Mouse (Mus musculus) limb, embryonic 10.5 days (tissue): ENCODE measurements around the gene Gosr2. TPM values are rescaled to one million over a fixed set of nuclear protein-coding genes. Genes with fewer than 3 reads are reported as not detected.

Experiments
- DNase-seq: peaks from one replicate; pipeline ENCODE4 v3.0.0-alpha.2; 2017; ENCODE audit warnings: low spot score
- H3K27ac ChIP-seq: fragments of 300-500 bp; sonication (generic); 2 replicates; pipeline ENCODE4 v1.5.1; 2016; ENCODE audit warnings: mild to moderate bottlenecking
- H3K27me3 ChIP-seq: fragments of 300-500 bp; sonication (generic); 2 replicates; pipeline ENCODE4 v1.6.1; 2016; ENCODE audit warnings: low read depth, mild to moderate bottlenecking; ENCODE audit not compliant: poor library complexity, severe bottlenecking
- H3K36me3 ChIP-seq: fragments of 300-500 bp; sonication (generic); 2 replicates; pipeline ENCODE4 v1.6.1; 2016; ENCODE audit warnings: mild to moderate bottlenecking, moderate library complexity
- H3K4me1 ChIP-seq: fragments of 300-500 bp; sonication (generic); 2 replicates; pipeline ENCODE4 v1.6.1; 2016
- H3K4me3 ChIP-seq: fragments of 300-500 bp; sonication (generic); 2 replicates; pipeline ENCODE4 v1.5.1; 2016; ENCODE audit warnings: mild to moderate bottlenecking, moderate library complexity
- H3K9me3 ChIP-seq: fragments of 300-500 bp; sonication (generic); replicated peaks from 2 replicates; pipeline ENCODE4 v1.6.1; 2016; ENCODE audit warnings: mild to moderate bottlenecking
- WGBS: fragments of 180-500 bp; shearing (Covaris S2); methylation state at CpG from one replicate; pipeline ENCODE4 v1.1.7; 2016; 5-methylcytosine and 5-hydroxymethylcytosine counted together
- polyA plus RNA-seq: library from polyadenylated mRNA; unstranded; fragments of >200 nt; fragmentation: Nextera tagmentation; extraction: Ambion mirVana; gene quantifications from 2 replicates; pipeline ENCODE4 v1.2.1, GENCODE M21; 2016

The Gosr2 gene
- polyA plus RNA-seq, result 94.5 and 108 TPM in 2 replicates

GRCm38 (mm10) chr11:103697565-103698176 is at the start of gene Gosr2:
Gene Gosr2 (minus strand): TSS chr11:103697898.
- whole genome bisulfite sequencing, result under 1% methylated on average over 57 of the region's 57 CpGs
- Histone ChIP-seq H3K4me3 (peak within 1 kb of the TSS; percentile 91), H3K36me3 (peaks cover 5% of the 10 kb centered on the region; the same call in 1 of the 2 replicates), H3K27me3 (no peaks in the 10 kb centered on the region), H3K27ac (peak within 1 kb of the TSS; percentile 99), H3K9me3 (no peaks in the 10 kb centered on the region), H3K4me1 (peaks cover 5% of the 10 kb centered on the region; the same call in 1 of the 2 replicates)
- DNase-seq, result peak; percentile 96

DNA sequence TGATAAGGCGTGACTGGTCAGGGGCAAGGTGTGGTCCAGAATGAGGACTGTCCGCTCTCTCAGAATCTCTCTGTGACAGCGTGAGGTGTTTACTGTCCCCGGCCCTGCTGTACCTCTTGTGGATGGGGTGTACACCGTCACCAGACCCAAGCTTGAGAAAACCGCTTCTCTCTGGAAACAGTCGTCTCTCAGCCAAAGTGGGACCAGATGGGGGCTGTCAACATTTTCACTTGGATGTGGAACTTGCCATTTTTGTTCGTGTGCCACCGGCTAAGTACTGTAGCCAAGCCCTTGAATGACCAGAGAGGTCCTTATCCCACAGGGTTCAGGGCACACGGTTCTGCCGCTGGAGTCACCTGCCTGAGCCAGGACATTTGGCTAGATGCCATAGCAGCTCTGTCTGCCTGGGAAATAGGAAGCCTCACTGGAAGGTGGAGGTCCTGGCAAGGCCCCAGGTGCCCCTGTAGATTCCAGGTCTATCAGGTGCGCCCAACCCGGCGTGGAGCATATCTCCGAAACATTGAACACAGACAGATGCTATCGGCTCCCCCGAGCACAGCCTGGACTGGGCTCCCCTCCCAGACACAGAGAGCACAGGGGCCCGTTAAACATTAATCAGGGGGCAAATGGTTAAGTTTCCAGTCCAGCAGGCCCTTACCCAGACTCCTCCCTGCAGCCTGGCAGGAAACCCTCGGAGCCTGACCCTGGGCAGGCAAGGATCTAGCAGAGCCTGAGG is 37.5 kb upstream of the Gosr2 start:
- Histone ChIP-seq H3K4me1 (peaks cover 12% of the 10 kb centered on the region), H3K27me3 (peaks cover 49% of the 10 kb centered on the region; the same call in 1 of the 2 replicates), H3K9me3 (no peaks in the 10 kb centered on the region), H3K27ac (peak overlapping the region; percentile 46; the same call in 1 of the 2 replicates), H3K36me3 (no peaks in the 10 kb centered on the region), H3K4me3 (no peak overlapping the region)
- DNase-seq, result no peak
- whole genome bisulfite sequencing, result 83% methylated on average over 19 of the region's 19 CpGs

DNA sequence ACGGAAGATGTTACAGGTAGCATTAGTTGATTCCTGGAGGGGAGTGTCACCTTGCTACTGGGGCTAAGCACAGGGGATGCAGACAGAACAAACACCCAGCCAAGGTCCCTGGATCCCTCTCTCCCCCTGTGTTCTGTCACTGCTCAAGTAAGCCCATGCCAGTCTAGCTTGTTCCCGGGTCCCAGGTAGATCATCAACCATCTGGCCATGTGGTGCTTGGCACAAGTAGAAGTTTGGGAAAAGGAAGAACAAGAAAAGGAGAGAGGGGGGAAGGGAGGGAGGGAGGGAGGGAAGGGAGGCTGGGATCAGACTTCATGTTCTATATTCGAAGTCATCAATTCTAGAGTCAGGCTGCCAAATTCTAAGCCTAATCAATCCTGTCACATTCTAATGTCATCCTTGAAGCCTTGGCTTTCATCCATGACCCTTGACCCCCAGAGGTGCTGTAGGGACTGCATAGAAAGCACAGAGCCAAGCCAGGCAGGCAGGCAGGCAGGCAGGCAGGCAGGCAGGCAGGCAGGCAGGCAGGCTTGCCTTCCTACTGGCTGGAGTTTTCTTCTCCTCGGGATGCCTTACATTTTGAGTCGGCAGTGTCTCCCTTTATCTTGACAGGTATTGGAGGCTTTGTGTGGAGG is 36.8 kb upstream of the Gosr2 start:
- peaks cover 51% of the 10 kb centered on the region; the same call in 1 of the 2 replicates for H3K27me3 ChIP-seq
- H3K4me1 ChIP-seq, result peaks cover 12% of the 10 kb centered on the region
- no peak overlapping the region for H3K27ac ChIP-seq

GRCm38 (mm10) chr11:103733961-103734360 is 36.3 kb upstream of the Gosr2 start:
- DNase-seq, result no peak
- no peak overlapping the region for H3K4me3 ChIP-seq
- WGBS, result 90% methylated on average over 2 of the region's 2 CpGs
- H3K36me3 ChIP-seq, result no peaks in the 10 kb centered on the region
- H3K27me3 ChIP-seq, result peaks cover 51% of the 10 kb centered on the region; the same call in 1 of the 2 replicates
- H3K4me1 ChIP-seq, result peaks cover 18% of the 10 kb centered on the region
- H3K27ac ChIP-seq, result no peak overlapping the region
- H3K9me3 ChIP-seq, result no peaks in the 10 kb centered on the region

More for the DNA sequence above, 36.8 kb upstream of the Gosr2 start:
- WGBS, result 64% methylated on average over 5 of the region's 5 CpGs
- Histone ChIP-seq H3K36me3 (no peaks in the 10 kb centered on the region), H3K4me3 (no peak overlapping the region), H3K9me3 (no peaks in the 10 kb centered on the region)
- no peak for DNase-seq

GRCm38 (mm10) chr11:103733069-103733468 is 35.4 kb upstream of the Gosr2 start:
- Histone ChIP-seq H3K4me1 (peaks cover 19% of the 10 kb centered on the region), H3K36me3 (no peaks in the 10 kb centered on the region), H3K27me3 (peaks cover 47% of the 10 kb centered on the region; the same call in 1 of the 2 replicates), H3K27ac (no peak overlapping the region), H3K9me3 (no peaks in the 10 kb centered on the region), H3K4me3 (no peak overlapping the region)
- WGBS, result 73% methylated on average over 4 of the region's 4 CpGs
- no peak for DNase-seq

- Histone ChIP-seq H3K9me3 (no peaks in the 10 kb centered on the region), H3K4me3 (no peak overlapping the region), H3K36me3 (no peaks in the 10 kb centered on the region), H3K27ac (no peak overlapping the region), H3K4me1 (peaks cover 19% of the 10 kb centered on the region), H3K27me3 (peaks cover 42% of the 10 kb centered on the region; the same call in 1 of the 2 replicates)
- no peak for DNase-seq
- 84% methylated on average over 7 of the region's 7 CpGs for WGBS
These were observed 34.6 kb upstream of the Gosr2 start for GRCm38 (mm10) chr11:103732306-103732705.

- 93% methylated on average over 9 of the region's 9 CpGs for WGBS
- Histone ChIP-seq H3K9me3 (no peaks in the 10 kb centered on the region), H3K27ac (no peak overlapping the region), H3K36me3 (no peaks in the 10 kb centered on the region), H3K4me1 (peaks cover 19% of the 10 kb centered on the region), H3K27me3 (peaks cover 42% of the 10 kb centered on the region; the same call in 1 of the 2 replicates), H3K4me3 (no peak overlapping the region)
- DNase-seq, result no peak
These were observed 33.9 kb upstream of the Gosr2 start for GRCm38 (mm10) chr11:103731594-103731993.

DNA sequence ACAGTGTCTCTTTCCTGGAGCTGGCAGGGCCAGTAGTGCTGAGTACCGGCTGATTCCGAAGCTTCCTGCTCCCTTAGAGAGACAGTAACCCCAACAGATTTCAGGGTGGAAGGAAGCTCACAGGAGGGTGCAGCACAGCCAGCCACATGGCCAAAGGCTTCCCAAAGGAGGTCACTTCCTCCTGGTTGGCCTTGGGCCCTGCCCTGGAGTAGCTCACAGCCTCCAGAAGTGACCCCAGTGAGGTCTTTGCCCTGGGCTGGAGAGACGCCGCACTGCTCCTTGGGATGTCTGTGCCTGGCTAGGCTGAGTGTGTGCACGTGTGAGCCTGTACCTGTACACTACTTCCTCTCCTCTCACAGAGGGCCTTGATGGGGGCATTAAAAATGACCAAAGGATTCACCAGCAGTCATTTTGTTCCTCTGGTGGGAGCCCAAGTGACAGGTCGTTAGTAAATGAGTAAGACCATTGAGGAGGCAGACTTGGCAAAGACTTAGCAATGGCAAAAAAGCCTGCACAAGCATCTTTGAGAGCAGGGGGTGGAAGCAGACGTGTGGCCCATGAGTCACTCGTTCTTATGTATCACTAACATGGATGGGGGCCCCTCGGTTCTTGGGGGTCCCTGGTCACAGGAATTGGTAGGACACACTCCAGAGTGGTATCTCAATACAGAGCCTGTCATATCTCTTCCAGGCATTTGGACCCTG is 31.7 kb upstream of the Gosr2 start:
- no peak overlapping the region for H3K27ac ChIP-seq
- 79% methylated on average over 9 of the region's 9 CpGs for WGBS

DNA sequence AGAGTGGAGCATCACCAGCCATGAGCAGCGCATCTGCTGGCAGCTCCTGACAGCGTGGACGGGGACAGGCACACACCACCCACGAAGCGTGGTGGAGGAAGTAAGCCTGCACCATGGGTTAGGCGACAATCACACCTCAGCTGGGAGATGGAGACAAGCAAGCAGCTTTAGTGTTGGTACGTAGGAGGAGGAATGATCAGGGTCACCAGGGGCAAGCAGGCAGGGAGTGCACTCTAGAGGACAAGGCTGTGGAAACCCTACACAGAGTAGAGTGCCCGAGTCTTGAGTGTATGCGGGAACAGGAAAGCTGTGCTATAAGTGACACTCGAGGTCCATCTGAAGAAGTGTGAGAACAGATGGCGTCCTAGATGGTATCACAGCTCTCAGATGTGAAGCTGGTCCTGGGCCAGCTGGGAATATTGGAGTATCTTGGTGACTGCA is 26.7 kb upstream of the Gosr2 start:
- WGBS, result 71% methylated on average over 11 of the region's 11 CpGs
- peaks cover 7% of the 10 kb centered on the region; the same call in 1 of the 2 replicates for H3K27me3 ChIP-seq
- H3K4me1 ChIP-seq, result peaks cover 16% of the 10 kb centered on the region
- no peaks in the 10 kb centered on the region for H3K9me3 ChIP-seq
- DNase-seq, result no peak
- no peak overlapping the region for H3K27ac ChIP-seq
- no peaks in the 10 kb centered on the region for H3K36me3 ChIP-seq
- H3K4me3 ChIP-seq, result no peak overlapping the region

More for the DNA sequence above, 31.7 kb upstream of the Gosr2 start:
- H3K27me3 ChIP-seq, result peaks cover 38% of the 10 kb centered on the region; the same call in 1 of the 2 replicates
- no peaks in the 10 kb centered on the region for H3K9me3 ChIP-seq
- no peaks in the 10 kb centered on the region for H3K36me3 ChIP-seq
- peaks cover 7% of the 10 kb centered on the region for H3K4me1 ChIP-seq
- H3K4me3 ChIP-seq, result no peak overlapping the region
- no peak for DNase-seq

DNA sequence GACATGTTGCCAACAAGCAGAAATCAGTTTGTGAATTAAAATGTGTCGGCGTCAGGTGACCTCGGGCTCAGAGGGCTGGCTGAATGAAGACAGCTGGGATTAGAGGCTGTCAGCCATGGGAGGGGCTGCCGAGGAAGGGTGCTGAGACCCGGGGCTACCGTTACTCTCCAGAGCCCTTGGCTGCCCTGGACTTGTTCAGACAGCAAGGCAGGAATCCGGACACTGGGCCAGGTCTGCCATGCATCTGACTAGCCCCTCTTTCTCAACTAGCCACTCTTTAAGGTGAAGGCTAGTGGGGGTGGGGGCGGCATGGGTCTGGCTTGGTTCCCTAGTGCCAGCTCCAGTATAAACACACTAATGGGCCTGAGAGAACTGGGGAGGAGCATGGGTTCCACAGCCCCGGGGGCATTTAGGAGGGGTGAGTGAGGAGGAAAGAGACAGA is 24.4 kb upstream of the Gosr2 start:
- 17% methylated on average over 9 of the region's 9 CpGs for WGBS
- H3K4me1 ChIP-seq, result peaks cover 16% of the 10 kb centered on the region
- no peaks in the 10 kb centered on the region for H3K9me3 ChIP-seq
- H3K36me3 ChIP-seq, result no peaks in the 10 kb centered on the region
- no peak overlapping the region for H3K27ac ChIP-seq
- peaks cover 18% of the 10 kb centered on the region; the same call in 1 of the 2 replicates for H3K27me3 ChIP-seq
- 0 out of 2 replicates have a peak overlapping the region, but pooled peaks have one; percentile 22 for H3K4me3 ChIP-seq
- peak; percentile 39 for DNase-seq

GRCm38 (mm10) chr11:103721468-103722039 is 23.9 kb upstream of the Gosr2 start:
- Histone ChIP-seq H3K36me3 (no peaks in the 10 kb centered on the region), H3K9me3 (no peaks in the 10 kb centered on the region), H3K4me1 (peaks cover 16% of the 10 kb centered on the region), H3K27ac (no peak overlapping the region), H3K27me3 (peaks cover 20% of the 10 kb centered on the region; the same call in 1 of the 2 replicates), H3K4me3 (0 out of 2 replicates have a peak overlapping the region, but pooled peaks have one; percentile 22)
- peak; percentile 56 for DNase-seq
- WGBS, result 35% methylated on average over 15 of the region's 15 CpGs

GRCm38 (mm10) chr11:103719436-103719835 is 21.7 kb upstream of the Gosr2 start:
- Histone ChIP-seq H3K9me3 (no peaks in the 10 kb centered on the region), H3K4me1 (peaks cover 16% of the 10 kb centered on the region), H3K27me3 (peaks cover 20% of the 10 kb centered on the region; the same call in 1 of the 2 replicates), H3K36me3 (no peaks in the 10 kb centered on the region), H3K27ac (no peak overlapping the region), H3K4me3 (no peak overlapping the region)
- 89% methylated on average over 5 of the region's 5 CpGs for WGBS
- no peak for DNase-seq
